Mouse (Mus musculus) fat pad, adult 2 months (tissue): ENCODE data around the gene Sh2b2.

Source experiments
- DNase-seq: peaks from one replicate; pipeline ENCODE4 v3.0.0-alpha.2; 2011; ENCODE audit warnings: low read depth, low spot score; ENCODE audit errors: extremely low read depth

Sh2b2 gene

GRCm38 (mm10) chr5:136246452-136246838, at the start of gene Sh2b2:
Gene Sh2b2 (minus strand): TSS chr5:136246556.
- DNase-seq: no peak

- DNase-seq: no peak
Measured at GRCm38 (mm10) chr5:136292971-136293418, 46.6 kb upstream of the Sh2b2 start.

- DNase-seq: no peak
Measured at GRCm38 (mm10) chr5:136292361-136292760, 46.0 kb upstream of the Sh2b2 start.

GRCm38 (mm10) chr5:136291562-136291961, 45.2 kb upstream of the Sh2b2 start:
- DNase-seq: no peak

- no peak for DNase-seq
Measured at GRCm38 (mm10) chr5:136289776-136290175, 43.4 kb upstream of the Sh2b2 start.

- no peak for DNase-seq
Measured at GRCm38 (mm10) chr5:136288351-136289081, 42.2 kb upstream of the Sh2b2 start.

GRCm38 (mm10) chr5:136286566-136286965, 40.2 kb upstream of the Sh2b2 start:
- no peak for DNase-seq

- no peak for DNase-seq
Measured at GRCm38 (mm10) chr5:136285106-136285505, 38.8 kb upstream of the Sh2b2 start.

- DNase-seq: no peak
Measured at GRCm38 (mm10) chr5:136281351-136281750, 35.0 kb upstream of the Sh2b2 start.

- no peak for DNase-seq
Measured at GRCm38 (mm10) chr5:136274739-136275138, 28.4 kb upstream of the Sh2b2 start.

- no peak for DNase-seq
Measured at GRCm38 (mm10) chr5:136269937-136270336, 23.6 kb upstream of the Sh2b2 start.

- no peak for DNase-seq
Measured at GRCm38 (mm10) chr5:136266077-136266476, 19.7 kb upstream of the Sh2b2 start.

GRCm38 (mm10) chr5:136263342-136263741, 17.0 kb upstream of the Sh2b2 start:
- DNase-seq: no peak

- DNase-seq: no peak
Measured at GRCm38 (mm10) chr5:136258919-136259318, 12.6 kb upstream of the Sh2b2 start.

- DNase-seq: no peak
Measured at GRCm38 (mm10) chr5:136252899-136253298, 6.5 kb upstream of the Sh2b2 start.

GRCm38 (mm10) chr5:136251004-136251403, 4.6 kb upstream of the Sh2b2 start:
- DNase-seq: no peak

- DNase-seq: no peak
Measured at GRCm38 (mm10) chr5:136248441-136248840, 2.1 kb upstream of the Sh2b2 start.

GRCm38 (mm10) chr5:136245541-136246451, 560 bp downstream of the Sh2b2 start:
- no peak for DNase-seq

- no peak for DNase-seq
Measured at GRCm38 (mm10) chr5:136244762-136245540, 1.4 kb downstream of the Sh2b2 start.

GRCm38 (mm10) chr5:136243851-136244761, 2.2 kb downstream of the Sh2b2 start:
- DNase-seq: no peak
